Mouse (Mus musculus) fibroblast of lung, adult 2 months (primary cell): ENCODE results near the gene Olfr1474.
"Not testable (repeated sequence)": the region's sequence is repeated elsewhere in the genome, so short reads cannot be mapped to it uniquely, and the experiment has no call there.

Experiments
- DNase-seq: peaks from one replicate; pipeline ENCODE4 v3.0.0-alpha.2; 2011; ENCODE audit warnings: low read depth

Gene Olfr1474

GRCm38 (mm10) chr19:13469265-13469664 lies at the start of gene Olfr1474:
TSS of gene Olfr1474 (plus strand) at chr19:13469565.
- not testable (repeated sequence) for DNase-seq

GRCm38 (mm10) chr19:13443109-13443508 lies 26.3 kb upstream of the Olfr1474 start, which contains the start of gene Olfr1471:
TSS of gene Olfr1471 (plus strand) at chr19:13443409.
- not testable (repeated sequence) for DNase-seq

DNA sequence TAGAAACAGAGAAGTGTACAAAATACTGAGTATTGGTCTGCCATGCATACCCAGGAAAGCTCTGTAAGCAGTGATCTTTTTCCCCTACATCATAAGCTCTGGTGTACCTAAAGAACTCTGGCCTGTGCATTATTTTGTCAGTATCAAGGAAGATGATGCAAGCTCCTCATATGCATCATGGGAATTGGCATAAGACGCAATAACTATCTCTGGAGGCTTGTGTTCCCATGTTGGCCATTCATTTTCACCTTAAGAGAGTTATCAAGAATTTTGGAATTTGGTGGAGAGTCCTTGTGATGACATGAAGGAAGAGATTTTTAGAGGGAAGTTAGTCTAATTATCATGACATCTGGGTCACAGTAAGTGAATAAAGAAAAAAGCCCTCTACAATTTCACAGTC lies 13.4 kb upstream of the Olfr1474 start, which contains the start of gene Olfr1472:
TSS of gene Olfr1472 (minus strand) at position 101 of the 400 bp plus-strand sequence.
- DNase-seq = no peak

GRCm38 (mm10) chr19:13480096-13480495 lies 10.7 kb downstream of the Olfr1474 start, which contains the start of gene Olfr1475:
TSS of gene Olfr1475 (minus strand) at chr19:13480196.
- no peak for DNase-seq

DNA sequence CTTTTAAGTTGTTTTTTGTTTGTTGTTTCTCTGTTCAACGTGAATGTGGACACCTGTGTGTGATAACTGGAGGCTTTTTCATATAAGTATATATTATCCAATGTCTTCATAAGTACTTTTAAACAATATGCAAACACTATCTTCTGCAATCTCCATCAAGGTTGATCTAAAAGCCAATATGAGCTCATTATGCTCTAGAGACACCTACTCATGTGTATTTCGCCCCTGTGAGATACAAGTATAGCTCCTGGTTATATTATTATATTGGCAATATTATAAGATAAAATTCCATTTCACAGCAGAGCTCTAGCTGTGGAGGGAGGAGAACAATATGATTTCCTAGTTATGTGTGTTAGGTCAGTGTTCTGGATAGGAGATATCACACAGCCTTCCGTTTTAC lies 30.9 kb downstream of the Olfr1474 start, which contains the start of gene Olfr1477:
TSS of gene Olfr1477 (plus strand) at position 301 of the 400 bp plus-strand sequence.
- DNase-seq = no peak
